Mouse (Mus musculus) MEL (cell line): ENCODE data around the gene Poglut1. TPM values are rescaled to one million over a fixed set of nuclear protein-coding genes. Genes with fewer than 3 reads are reported as not detected.

ENCODE experiments used
- DNase-seq: peaks from one replicate; pipeline ENCODE4 v3.0.0; 2011; ENCODE audit warnings: low read depth, low spot score
- H3K27ac ChIP-seq: 2 replicates; pipeline ENCODE4 v1.5.1; 2012; ENCODE audit warnings: low read depth, mild to moderate bottlenecking, control low read depth, low read length, moderate library complexity; ENCODE audit not compliant: control insufficient read depth
- H3K27me3 ChIP-seq, 2 experiments: fragments of 150-350 bp in 1 of 2; sonication (generic) in 1 of 2; 2 replicates each; pipeline ENCODE4 v1.6.1; 2012; ENCODE audit warnings: low read length in 2 of 2, mild to moderate bottlenecking in 2 of 2, improper control_type of control experiment in 1 of 2, moderate library complexity in 1 of 2; ENCODE audit not compliant: insufficient read depth in 2 of 2, control insufficient read depth in 1 of 2
- H3K36me3 ChIP-seq, 2 experiments: 2 replicates each; pipeline ENCODE4 v1.6.1; 2012 to 2014; ENCODE audit warnings: low read length in 2 of 2, improper control_type of control experiment in 1 of 2, inconsistent platforms in 1 of 2, mild to moderate bottlenecking in 1 of 2; ENCODE audit not compliant: insufficient read depth in 2 of 2, control insufficient read depth in 1 of 2
- H3K4me1 ChIP-seq, 2 experiments: fragments of 150-350 bp in 1 of 2; sonication (generic) in 1 of 2; 2 replicates each; pipeline ENCODE4 v1.6.1; 2012; ENCODE audit warnings: low read length in 2 of 2, improper control_type of control experiment in 1 of 2, mild to moderate bottlenecking in 1 of 2; ENCODE audit not compliant: insufficient read depth in 2 of 2, control insufficient read depth in 1 of 2
- H3K4me3 ChIP-seq, 2 experiments: fragments of 150-350 bp in 1 of 2; sonication (generic) in 1 of 2; 2 replicates each; pipeline ENCODE4 v1.5.1; 2012; ENCODE audit warnings: low read depth in 2 of 2, low read length in 2 of 2, mild to moderate bottlenecking in 2 of 2, moderate library complexity in 2 of 2, control low read depth in 1 of 2, improper control_type of control experiment in 1 of 2; ENCODE audit not compliant: control insufficient read depth in 1 of 2, insufficient read depth in 1 of 2
- H3K79me2 ChIP-seq: 2 replicates; pipeline ENCODE4 v1.6.1; 2012; ENCODE audit warnings: mild to moderate bottlenecking, low read length, moderate library complexity; ENCODE audit not compliant: control insufficient read depth, poor library complexity, insufficient read depth
- H3K9ac ChIP-seq: 2 replicates; pipeline ENCODE4 v1.6.1; 2012; ENCODE audit warnings: low read depth, mild to moderate bottlenecking, control low read depth, low read length, moderate library complexity; ENCODE audit not compliant: control insufficient read depth, poor library complexity, severe bottlenecking
- H3K9me3 ChIP-seq: fragments of 150-350 bp; sonication (generic); replicated peaks from 2 replicates; pipeline ENCODE4 v1.6.1; 2012; ENCODE audit warnings: mild to moderate bottlenecking, low read length, improper control_type of control experiment, moderate library complexity; ENCODE audit not compliant: insufficient read depth
- BHLHE40 ChIP-seq: IDR thresholded peaks from 2 replicates; pipeline ENCODE4 v1.6.1; 2012; ENCODE audit warnings: low read depth, mild to moderate bottlenecking, inconsistent platforms, low read length, improper control_type of control experiment, borderline replicate concordance
- CHD1 ChIP-seq: IDR thresholded peaks from 2 replicates; pipeline ENCODE4 v1.6.1; 2012; ENCODE audit warnings: low read depth, mild to moderate bottlenecking, inconsistent platforms, low read length, improper control_type of control experiment
- E2F4 ChIP-seq: IDR thresholded peaks from 2 replicates; pipeline ENCODE4 v1.6.1; 2011; ENCODE audit warnings: low read depth, low read length, improper control_type of control experiment, borderline replicate concordance
- ELF1 ChIP-seq: IDR thresholded peaks from 2 replicates; pipeline ENCODE4 v1.6.1; 2014; ENCODE audit warnings: low read depth, mild to moderate bottlenecking, inconsistent platforms, low read length, improper control_type of control experiment, moderate library complexity
- EP300 ChIP-seq, 2 experiments: IDR thresholded peaks; 2 replicates each; pipeline ENCODE4 v1.6.1; 2011; ENCODE audit warnings: improper control_type of control experiment in 2 of 2, low read length in 2 of 2, low read depth in 1 of 2, mild to moderate bottlenecking in 1 of 2
- ETS1 ChIP-seq: IDR thresholded peaks from 2 replicates; pipeline ENCODE4 v1.6.1; 2012; ENCODE audit warnings: low read depth, mild to moderate bottlenecking, inconsistent platforms, low read length, improper control_type of control experiment, moderate library complexity
- GATA1 ChIP-seq: IDR thresholded peaks from 2 replicates; pipeline ENCODE4 v1.6.1; 2011; ENCODE audit warnings: low read depth, low read length, improper control_type of control experiment
- KAT2A ChIP-seq: conservative IDR thresholded peaks from 2 replicates; pipeline ENCODE4 v1.6.1; 2012; ENCODE audit warnings: low read depth, low read length, improper control_type of control experiment, inconsistent platforms
- MAFK ChIP-seq: IDR thresholded peaks from 2 replicates; pipeline ENCODE4 v1.6.1; 2011; ENCODE audit warnings: low read depth, mild to moderate bottlenecking, low read length, improper control_type of control experiment, borderline replicate concordance
- MAX ChIP-seq: IDR thresholded peaks from 2 replicates; pipeline ENCODE4 v1.6.1; 2011; ENCODE audit warnings: low read length, improper control_type of control experiment
- MAZ ChIP-seq: IDR thresholded peaks from 2 replicates; pipeline ENCODE4 v1.6.1; 2012; ENCODE audit warnings: low read depth, mild to moderate bottlenecking, inconsistent platforms, low read length, improper control_type of control experiment
- MEF2A ChIP-seq: IDR thresholded peaks from 2 replicates; pipeline ENCODE4 v1.6.1; 2014; ENCODE audit warnings: low read depth, mild to moderate bottlenecking, inconsistent platforms, low read length, improper control_type of control experiment; ENCODE audit not compliant: poor library complexity, insufficient replicate concordance, severe bottlenecking; ENCODE audit errors: extremely low read depth
- MXI1 ChIP-seq: IDR thresholded peaks from 2 replicates; pipeline ENCODE4 v1.6.1; 2011; ENCODE audit warnings: mild to moderate bottlenecking, low read depth, low read length, improper control_type of control experiment
- MYC ChIP-seq: IDR thresholded peaks from 2 replicates; pipeline ENCODE4 v1.6.1; 2011; ENCODE audit warnings: low read depth, mild to moderate bottlenecking, low read length, improper control_type of control experiment, moderate library complexity
- NRF1 ChIP-seq: IDR thresholded peaks from 2 replicates; pipeline ENCODE4 v1.6.1; 2014; ENCODE audit warnings: low read depth, mild to moderate bottlenecking, inconsistent platforms, low read length, improper control_type of control experiment, moderate library complexity; ENCODE audit not compliant: poor library complexity, insufficient read depth, severe bottlenecking
- POLR2A ChIP-seq, 2 experiments: IDR thresholded peaks; 2 replicates each; pipeline ENCODE4 v1.6.1; 2011 to 2012; ENCODE audit warnings: low read length in 2 of 2, mild to moderate bottlenecking in 2 of 2, control low read depth in 1 of 2, improper control_type of control experiment in 1 of 2, low read depth in 1 of 2, moderate library complexity in 1 of 2; ENCODE audit not compliant: control insufficient read depth in 1 of 2, insufficient read depth in 1 of 2, poor library complexity in 1 of 2
- POLR2AphosphoS2 ChIP-seq: IDR thresholded peaks from 2 replicates; pipeline ENCODE4 v1.6.1; 2011; ENCODE audit warnings: low read length, improper control_type of control experiment
- POLR2AphosphoS5 ChIP-seq: IDR thresholded peaks from 2 replicates; pipeline ENCODE4 v1.6.1; 2012; ENCODE audit warnings: low read depth, borderline replicate concordance, mild to moderate bottlenecking, inconsistent platforms, low read length, moderate library complexity, mixed read lengths
- RCOR1 ChIP-seq: IDR thresholded peaks from 2 replicates; pipeline ENCODE4 v1.6.1; 2012; ENCODE audit warnings: low read depth, mild to moderate bottlenecking, inconsistent platforms, low read length, improper control_type of control experiment
- TAL1 ChIP-seq: IDR thresholded peaks from 2 replicates; pipeline ENCODE4 v1.6.1; 2012; ENCODE audit warnings: mild to moderate bottlenecking, inconsistent platforms, low read length, moderate library complexity, mixed read lengths
- TBP ChIP-seq: IDR thresholded peaks from 2 replicates; pipeline ENCODE4 v1.8.0; 2011; ENCODE audit warnings: low read depth, low read length, improper control_type of control experiment
- TCF12 ChIP-seq: IDR thresholded peaks from 2 replicates; pipeline ENCODE4 v1.6.1; 2014; ENCODE audit warnings: low read depth, mild to moderate bottlenecking, inconsistent platforms, low read length, improper control_type of control experiment, moderate library complexity
- UBTF ChIP-seq: IDR thresholded peaks from 2 replicates; pipeline ENCODE4 v1.6.1; 2012; ENCODE audit warnings: low read depth, mild to moderate bottlenecking, inconsistent platforms, low read length, improper control_type of control experiment, moderate library complexity, borderline replicate concordance; ENCODE audit not compliant: insufficient read depth
- USF1 ChIP-seq: IDR thresholded peaks from 2 replicates; pipeline ENCODE4 v1.6.1; 2014; ENCODE audit warnings: low read depth, mild to moderate bottlenecking, inconsistent platforms, low read length, improper control_type of control experiment, moderate library complexity
- USF2 ChIP-seq, 2 experiments: IDR thresholded peaks; 2 replicates each; pipeline ENCODE4 v1.6.1; 2011 to 2012; ENCODE audit warnings: improper control_type of control experiment in 2 of 2, low read length in 2 of 2, borderline replicate concordance in 1 of 2, inconsistent platforms in 1 of 2, low read depth in 1 of 2, mild to moderate bottlenecking in 1 of 2; ENCODE audit not compliant: insufficient read depth in 1 of 2
- ZMIZ1 ChIP-seq: IDR thresholded peaks from 2 replicates; pipeline ENCODE4 v1.6.1; 2012; ENCODE audit warnings: low read depth, mild to moderate bottlenecking, inconsistent platforms, low read length, improper control_type of control experiment, moderate library complexity
- ZNF384 ChIP-seq: IDR thresholded peaks from 2 replicates; pipeline ENCODE4 v1.6.1; 2012; ENCODE audit warnings: low read depth, mild to moderate bottlenecking, inconsistent platforms, low read length, improper control_type of control experiment
- polyA plus RNA-seq, 2 experiments: library from polyadenylated mRNA; stranded (reverse) in 1 of 2; unstranded in 1 of 2; fragments of >175 nt in 1 of 2; fragments of >200 nt in 1 of 2; gene quantifications; 2 replicates each; pipeline versions ENCODE4 v1.2.1 to v1.2.4; 2012; ENCODE audit warnings: low replicate concordance in 2 of 2, low read depth in 1 of 2; ENCODE audit not compliant: insufficient read length in 2 of 2, insufficient read depth in 1 of 2, missing spikeins in 1 of 2
- total RNA-seq: library from RNA; depleted of rRNA; stranded (reverse); fragments of 300-350 nt; gene quantifications from 2 replicates; pipeline ENCODE4 v1.2.3, GENCODE M21; 2012

Gene Poglut1
- total and polyA plus RNA-seq, 3 experiments = 17.9 to 28.6 TPM; not detected in 1

GRCm38 (mm10) chr16:38587163-38587562 is 37.1 kb upstream of the Poglut1 start:
- no peak overlapping the region for H3K9ac ChIP-seq
- DNase-seq = no peak
- peaks cover 3 to 9% of the 10 kb centered on the region in 2 experiments; a peak in 2 of 4 replicates for H3K4me1 ChIP-seq
- no peak overlapping the region for H3K27ac ChIP-seq
- H3K4me3 ChIP-seq = no peak overlapping the region
- peaks cover 13 to 26% of the 10 kb centered on the region in 2 experiments for H3K36me3 ChIP-seq
- TF ChIP-seq CHD1 (no peak), USF1 (no peak), BHLHE40 (no peak), UBTF (no peak), NRF1 (no peak), MYC (no peak), E2F4 (no peak), POLR2A (IDR thresholded peaks at IDR 0.05; ENCODE audit: control insufficient read depth in 1 of 2, insufficient read depth in 1 of 2, low read depth in 1 of 2, low read length in 2 of 2, poor library complexity in 1 of 2) (no peak), TAL1 (no peak), POLR2AphosphoS5 (no peak), TBP (no peak), POLR2AphosphoS2 (no peak), TCF12 (no peak), MAX (no peak), MAZ (no peak), USF2 (IDR thresholded peaks at IDR 0.05; ENCODE audit: borderline replicate concordance in 1 of 2, insufficient read depth in 1 of 2, low read depth in 1 of 2, low read length in 2 of 2) (no peak), ZNF384 (no peak), GATA1 (no peak), MAFK (no peak), ZMIZ1 (no peak)
- no peaks in the 10 kb centered on the region for H3K79me2 ChIP-seq
- H3K9me3 ChIP-seq = no peaks in the 10 kb centered on the region
- H3K27me3 ChIP-seq = no peaks in the 10 kb centered on the region

GRCm38 (mm10) chr16:38585186-38585585 is 35.1 kb upstream of the Poglut1 start:
- H3K36me3 ChIP-seq = peaks cover 13 to 19% of the 10 kb centered on the region in 2 experiments
- peak; percentile 87 for DNase-seq

More at GRCm38 (mm10) chr16:38585186-38585585, 35.1 kb upstream of the Poglut1 start:
- Histone ChIP-seq H3K79me2 (no peaks in the 10 kb centered on the region), H3K27me3 (no peaks in the 10 kb centered on the region), H3K4me3 (no peak overlapping the region), H3K4me1 (peaks cover 3 to 9% of the 10 kb centered on the region in 2 experiments; a peak in 2 of 4 replicates), H3K27ac (peak overlapping the region; percentile 6; the same call in 1 of the 2 replicates), H3K9ac (no peak overlapping the region), H3K9me3 (no peaks in the 10 kb centered on the region)
- TF ChIP-seq ZNF384 (no peak), MXI1 (no peak), POLR2A (IDR thresholded peaks at IDR 0.05; ENCODE audit: control insufficient read depth in 1 of 2, insufficient read depth in 1 of 2, low read depth in 1 of 2, low read length in 2 of 2, poor library complexity in 1 of 2) (no peak), ETS1 (peak; percentile 46; the same call in 1 of the 2 replicates), MEF2A (no peak), E2F4 (no peak), ELF1 (no peak), MAX (no peak), EP300 (IDR thresholded peaks at IDR 0.05; ENCODE audit: low read depth in 1 of 2, low read length in 2 of 2) (peak; percentile 47 to 51; a peak in 2 of 4 replicates), GATA1 (peak; percentile 81), TCF12 (peak; percentile 12; the same call in 1 of the 2 replicates), RCOR1 (peak; percentile 78), KAT2A (no peak), TAL1 (0 out of 2 replicates have a peak, but pooled peaks have one; percentile 3), MAFK (no peak)
